Mouse (Mus musculus): ENCODE data around the gene Farp1. TPM values are rescaled to one million over a fixed set of nuclear protein-coding genes. Genes with fewer than 3 reads are reported as not detected.

Farp1 gene
- polyA plus RNA-seq, 1 experiment from 2014 or later = 23.8 TPM

DNA sequence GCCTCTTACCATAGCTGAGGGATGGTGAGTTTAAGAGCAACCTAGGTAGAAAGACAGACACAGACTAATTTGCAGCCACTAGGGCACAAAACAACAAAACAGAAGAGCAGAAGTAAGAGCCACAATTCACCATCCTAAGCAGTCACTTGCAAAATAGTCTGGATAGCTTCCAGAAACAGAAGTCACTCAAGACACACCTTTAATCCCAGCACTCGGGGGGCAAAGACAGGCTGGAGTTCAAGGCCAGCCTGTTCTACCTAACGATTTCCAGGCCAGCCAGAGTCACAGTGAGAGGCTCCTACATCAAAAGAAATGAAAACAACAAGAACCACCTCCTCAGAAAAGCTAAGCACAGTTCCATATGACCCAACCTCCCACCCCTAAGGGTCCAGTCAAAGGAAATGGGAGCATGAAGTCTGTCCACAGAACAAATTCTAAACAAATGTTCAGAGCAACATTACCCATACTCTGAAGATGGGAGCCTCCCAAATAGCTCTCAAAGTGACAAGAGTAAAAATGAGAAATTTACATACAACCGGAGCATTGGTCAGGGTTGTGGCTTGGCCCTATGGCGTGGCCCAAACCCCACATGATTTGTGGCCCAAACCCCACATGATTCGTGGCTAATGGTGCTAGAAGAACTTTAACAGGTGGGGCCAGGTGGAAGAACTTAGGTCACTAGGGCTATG, 294.5 kb downstream of the Farp1 start:
- 74% methylated on average over 5 of the region's 5 CpGs for WGBS
- Histone ChIP-seq H3K4me1 (ENCODE audit: control insufficient read depth, insufficient read depth, low read length) (no peaks in the 10 kb centered on the region; the same call in 1 of the 2 replicates), H3K9me3 (ENCODE audit: control insufficient read depth, low read length) (no peaks in the 10 kb centered on the region), H3K4me2 (ENCODE audit: low read depth) (no peak overlapping the region), H3K27ac (ENCODE audit: low read depth, low read length) (no peak overlapping the region), H3K27me3 (ENCODE audit: control insufficient read depth, insufficient read depth, low read length) (no peaks in the 10 kb centered on the region), H3K4me3 (ENCODE audit: low read depth, low read length) (no peak overlapping the region), H3K36me3 (ENCODE audit: control insufficient read depth, insufficient read depth, low read length) (no peaks in the 10 kb centered on the region), H3K9ac (ENCODE audit: low read length) (no peak overlapping the region)
- ATAC-seq (ENCODE audit: insufficient read depth, low FRiP score, low TSS enrichment) = no peak
- DNase-seq (ENCODE audit: low spot score) = no peak

DNA sequence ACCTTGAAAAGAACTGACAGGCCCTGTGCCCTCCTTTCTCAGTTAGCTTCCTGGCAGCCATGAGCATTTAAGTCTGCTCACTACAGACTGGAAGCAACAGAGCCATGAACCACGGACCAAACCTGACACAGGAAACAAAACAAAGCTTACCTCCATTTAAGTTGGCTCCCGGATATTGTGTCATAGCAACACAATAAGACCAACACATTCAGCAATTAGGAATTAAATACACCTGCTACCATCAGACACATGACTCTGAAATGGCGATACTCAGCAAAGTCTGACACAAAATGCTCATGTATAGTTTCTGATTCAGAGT, 295.0 kb downstream of the Farp1 start:
- no peaks in the 10 kb centered on the region for H3K27me3 ChIP-seq (ENCODE audit: control insufficient read depth, insufficient read depth, low read length)
- WGBS = 92% methylated on average over 3 of the region's 3 CpGs
- H3K4me2 ChIP-seq (ENCODE audit: low read depth) = no peak overlapping the region
- H3K4me1 ChIP-seq (ENCODE audit: control insufficient read depth, insufficient read depth, low read length) = no peaks in the 10 kb centered on the region
- H3K27ac ChIP-seq (ENCODE audit: low read depth, low read length) = no peak overlapping the region
- 0 out of 2 replicates have a peak, but pooled peaks cover 1% of the 10 kb centered on the region for H3K36me3 ChIP-seq (ENCODE audit: control insufficient read depth, insufficient read depth, low read length)
- no peak overlapping the region for H3K4me3 ChIP-seq (ENCODE audit: low read depth, low read length)
- H3K9ac ChIP-seq (ENCODE audit: low read length) = no peak overlapping the region
- ATAC-seq (ENCODE audit: insufficient read depth, low FRiP score, low TSS enrichment) = no peak
- H3K9me3 ChIP-seq (ENCODE audit: control insufficient read depth, low read length) = no peaks in the 10 kb centered on the region
- no peak for DNase-seq (ENCODE audit: low spot score)

Other genes with a start within 250 kb of the Farp1 start
- gene Ipo5, start 124.0 kb upstream of the Farp1 start, polyA plus RNA-seq (2014; fragmentation: Nextera tagmentation; extraction: Ambion mirVana) = 139 and 149 TPM in 2 replicates